Mouse (Mus musculus): ENCODE measurements at regions not wholly inside any gene's neighbourhood (a gene's known extent, or its start where the extent isn't known, plus 50 kb on each side); places are given as distances from the start of the nearest gene placed in this dataset.

DNA sequence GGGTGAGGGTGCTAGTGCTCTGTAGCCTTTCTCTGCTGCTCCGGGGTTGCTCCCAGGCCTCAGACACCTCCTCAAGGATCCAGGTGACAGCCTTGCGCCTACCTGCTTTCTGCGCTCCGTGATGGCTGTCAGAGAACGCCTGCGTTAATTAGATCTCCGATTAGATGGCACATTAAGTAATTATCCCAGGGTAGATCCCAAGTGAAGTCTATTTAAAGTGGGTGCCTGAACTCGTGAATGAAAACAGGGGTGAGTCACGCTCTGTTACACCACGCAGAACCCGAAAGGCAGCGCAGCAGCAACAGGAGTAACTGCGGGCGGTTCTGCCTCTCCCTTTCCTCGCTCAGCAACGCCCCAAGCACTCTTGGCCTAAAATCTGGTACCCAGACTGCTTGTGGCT is 108.2 kb upstream of the Gm14444 start:
- DNase-seq (ENCODE audit: low spot score) = no peak
- H3K27me3 ChIP-seq (ENCODE audit: insufficient read depth, poor library complexity, severe bottlenecking) = peaks cover 3% of the 10 kb centered on the region; the same call in 1 of the 2 replicates
- peaks cover 9% of the 10 kb centered on the region for H3K4me1 ChIP-seq
- WGBS = 81% methylated on average over 16 of the region's 16 CpGs
- no peak overlapping the region for H3K27ac ChIP-seq
- H3K36me3 ChIP-seq = no peaks in the 10 kb centered on the region
- no peak overlapping the region for H3K4me3 ChIP-seq
- no peaks in the 10 kb centered on the region for H3K9me3 ChIP-seq

DNA sequence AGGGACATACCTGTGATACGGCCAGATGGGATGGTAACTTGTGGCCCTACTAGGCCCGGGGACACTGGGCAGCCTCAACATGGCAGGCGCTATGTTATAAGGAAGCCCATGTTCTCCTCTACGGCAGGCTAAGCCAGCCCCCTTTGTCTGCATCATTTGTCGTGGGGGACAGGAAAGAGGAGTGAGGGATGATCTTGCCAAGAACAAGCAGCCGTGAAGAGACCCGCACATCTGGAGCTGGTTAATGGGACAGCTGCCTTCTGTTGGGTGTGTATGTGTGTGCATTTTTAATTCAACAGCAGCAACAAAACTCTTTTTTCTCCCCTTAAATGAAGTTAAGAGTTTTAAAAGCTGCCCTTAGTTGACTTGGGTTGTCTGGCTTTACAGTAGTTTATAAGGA is 106.4 kb upstream of the Gm14444 start:
- Histone ChIP-seq H3K27ac (no peak overlapping the region), H3K27me3 (ENCODE audit: insufficient read depth, poor library complexity, severe bottlenecking) (peaks cover 3% of the 10 kb centered on the region; the same call in 1 of the 2 replicates), H3K36me3 (no peaks in the 10 kb centered on the region), H3K4me1 (no peaks in the 10 kb centered on the region), H3K9me3 (no peaks in the 10 kb centered on the region), H3K4me3 (no peak overlapping the region)
- 75% methylated on average over 7 of the region's 7 CpGs for WGBS
- no peak for DNase-seq (ENCODE audit: low spot score)

DNA sequence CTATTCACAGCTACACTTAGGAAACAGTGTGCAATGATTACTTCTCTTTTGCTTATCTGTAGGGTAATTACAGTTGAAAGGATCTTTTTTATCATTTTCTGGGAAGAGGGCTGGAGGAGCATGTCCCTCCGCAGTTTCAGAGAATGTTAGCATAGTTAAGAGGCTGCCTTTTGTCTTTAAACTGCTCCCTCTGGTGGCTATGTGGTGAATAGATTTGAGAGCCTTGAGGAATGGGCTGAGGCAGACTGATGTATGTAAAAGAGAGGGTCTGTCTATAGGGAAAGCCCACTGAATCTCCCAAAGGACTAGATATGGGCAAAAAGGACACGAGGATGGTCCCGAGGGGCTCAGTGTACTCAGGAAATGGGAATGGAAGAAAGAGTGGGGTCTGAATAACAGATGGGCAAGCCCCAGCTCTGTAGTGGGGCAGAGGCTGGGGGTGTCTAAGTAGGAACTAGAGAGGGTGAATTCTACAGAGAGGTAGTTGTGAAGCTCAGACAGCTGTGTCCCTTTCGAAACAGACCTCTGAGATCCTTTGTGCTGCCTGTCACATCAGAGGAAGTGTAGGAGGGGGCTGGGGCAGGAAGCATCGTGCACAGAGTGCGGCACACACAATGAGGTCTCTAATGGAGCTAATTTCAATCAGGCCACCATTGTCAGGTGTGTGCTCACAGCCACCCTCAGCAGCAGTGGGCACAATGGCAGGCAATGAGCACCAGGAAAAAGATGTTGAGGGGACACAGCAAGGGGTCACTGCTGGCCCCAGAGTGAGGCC is 104.0 kb upstream of the Gm14444 start:
- Histone ChIP-seq H3K36me3 (no peaks in the 10 kb centered on the region), H3K27ac (no peak overlapping the region), H3K4me1 (no peaks in the 10 kb centered on the region), H3K9me3 (no peaks in the 10 kb centered on the region), H3K4me3 (no peak overlapping the region), H3K27me3 (ENCODE audit: insufficient read depth, poor library complexity, severe bottlenecking) (peaks cover 3% of the 10 kb centered on the region; the same call in 1 of the 2 replicates)
- WGBS = 38% methylated on average over 6 of the region's 6 CpGs
- no peak for DNase-seq (ENCODE audit: low spot score)

DNA sequence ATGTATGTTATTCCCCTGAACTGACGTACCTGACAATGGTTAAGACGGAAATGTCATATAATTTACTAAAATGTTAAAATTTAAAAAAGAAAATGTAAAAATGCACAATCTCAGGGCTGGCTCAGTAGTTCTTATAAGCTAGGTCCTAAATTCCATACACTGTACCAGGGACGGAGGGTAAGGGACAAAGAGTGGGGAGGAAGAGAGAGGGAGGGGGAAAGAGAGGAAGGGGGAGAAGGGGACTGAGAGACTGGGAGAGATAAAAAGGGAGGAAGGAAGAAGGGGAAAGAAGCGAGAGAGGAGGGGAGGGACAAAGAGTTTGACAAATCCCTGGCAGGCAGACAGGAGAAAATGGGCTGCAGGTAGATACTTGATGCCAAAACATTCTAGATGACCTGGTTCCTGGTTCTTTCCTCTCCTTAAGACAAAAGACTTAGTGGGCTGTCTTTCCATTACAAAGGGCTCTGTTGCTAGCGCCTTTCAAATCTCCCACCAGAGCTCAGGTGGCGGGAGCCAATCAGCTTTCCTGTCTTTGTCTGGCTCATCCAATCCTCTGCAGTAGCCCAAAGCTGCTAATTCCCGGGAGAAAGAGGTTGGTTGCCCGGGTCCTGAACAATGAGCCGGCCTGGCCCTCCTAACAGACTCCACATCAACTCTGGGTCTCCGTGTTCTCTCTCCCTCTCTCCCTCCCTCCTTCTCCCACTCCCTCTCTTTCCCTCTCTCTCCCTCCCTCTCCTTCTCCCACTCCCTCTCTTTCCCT is 92.7 kb upstream of the Gm14444 start:
- H3K4me3 ChIP-seq = peak overlapping the region; percentile 38
- H3K36me3 ChIP-seq = no peaks in the 10 kb centered on the region
- no peaks in the 10 kb centered on the region for H3K9me3 ChIP-seq
- H3K27me3 ChIP-seq (ENCODE audit: insufficient read depth, poor library complexity, severe bottlenecking) = no peaks in the 10 kb centered on the region
- peak overlapping the region; percentile 76 for H3K27ac ChIP-seq
- DNase-seq (ENCODE audit: low spot score) = no peak
- peaks cover 11% of the 10 kb centered on the region for H3K4me1 ChIP-seq
- WGBS = 17% methylated on average over 10 of the region's 10 CpGs

DNA sequence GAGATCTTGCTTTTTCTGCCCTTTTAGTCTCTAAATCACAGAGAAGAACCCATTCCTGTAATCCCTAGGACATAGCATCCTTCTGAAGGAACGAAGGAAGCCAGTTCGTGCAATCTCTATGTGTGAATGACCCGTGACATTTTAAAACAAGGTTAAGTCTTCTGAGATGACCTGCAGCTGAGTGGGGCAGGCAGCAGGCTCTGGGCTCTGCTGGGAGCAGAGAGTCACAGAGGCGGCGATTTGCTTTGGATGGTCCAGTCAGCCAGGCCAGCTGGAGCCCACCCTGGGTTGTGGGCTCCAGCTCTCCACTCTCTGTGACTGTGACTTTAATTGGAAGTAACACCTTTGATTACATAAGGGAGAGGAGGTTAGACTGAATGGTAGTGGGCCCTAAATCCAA is 92.1 kb upstream of the Gm14444 start:
- no peak for DNase-seq (ENCODE audit: low spot score)

DNA sequence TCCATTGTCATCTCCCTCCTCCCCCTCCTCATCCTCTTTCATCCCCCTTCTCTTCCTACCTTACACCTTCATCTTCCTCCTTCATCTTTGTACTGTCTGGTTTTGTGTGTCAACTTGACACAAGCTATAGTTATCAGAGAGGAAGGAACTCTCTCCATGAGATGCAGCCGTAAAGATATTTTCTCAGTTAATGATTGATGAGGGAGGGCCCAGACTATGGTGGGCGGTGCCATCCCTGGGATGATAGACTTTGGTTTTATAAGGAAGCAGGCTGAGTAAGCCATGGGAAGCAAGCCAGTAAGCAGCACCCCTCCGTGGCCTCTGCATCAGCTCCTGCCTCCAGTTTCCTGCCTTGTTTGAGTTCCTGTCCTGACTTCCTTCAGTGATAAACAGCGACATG is 87.8 kb upstream of the Gm14444 start:
- 67% methylated on average over 4 of the region's 4 CpGs for WGBS
- no peaks in the 10 kb centered on the region for H3K27me3 ChIP-seq (ENCODE audit: insufficient read depth, poor library complexity, severe bottlenecking)
- DNase-seq (ENCODE audit: low spot score) = no peak
- H3K4me1 ChIP-seq = peaks cover 9% of the 10 kb centered on the region
- H3K4me3 ChIP-seq = no peak overlapping the region
- H3K27ac ChIP-seq = no peak overlapping the region
- no peaks in the 10 kb centered on the region for H3K9me3 ChIP-seq
- no peaks in the 10 kb centered on the region for H3K36me3 ChIP-seq

More for the DNA sequence above, 92.1 kb upstream of the Gm14444 start:
- Histone ChIP-seq H3K36me3 (no peaks in the 10 kb centered on the region), H3K27me3 (ENCODE audit: insufficient read depth, poor library complexity, severe bottlenecking) (no peaks in the 10 kb centered on the region), H3K27ac (peak overlapping the region; percentile 76), H3K9me3 (no peaks in the 10 kb centered on the region), H3K4me3 (peak overlapping the region; percentile 38; the same call in 1 of the 2 replicates), H3K4me1 (peaks cover 11% of the 10 kb centered on the region)
- 22% methylated on average over 5 of the region's 5 CpGs for WGBS

DNA sequence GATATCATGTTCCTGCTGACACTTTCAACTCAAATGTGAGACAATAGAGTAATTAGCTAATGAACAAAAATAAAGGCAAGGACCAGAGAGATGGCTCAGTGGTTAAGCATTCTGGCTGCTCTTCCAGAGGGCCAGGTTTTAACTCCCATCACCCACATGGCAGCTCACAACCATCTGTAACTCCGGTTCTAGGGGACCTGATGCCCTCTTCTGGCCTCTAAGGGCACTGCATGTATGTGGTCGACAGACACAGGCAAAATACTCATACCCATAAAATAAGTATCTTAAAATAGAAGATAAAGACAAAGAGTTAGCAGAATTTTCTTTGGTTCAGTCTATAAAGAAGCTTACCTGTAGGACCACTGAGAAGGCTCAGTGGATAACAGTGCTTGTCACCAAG is 80.3 kb upstream of the Gm14444 start:
- Histone ChIP-seq H3K4me1 (no peaks in the 10 kb centered on the region), H3K27ac (no peak overlapping the region), H3K36me3 (no peaks in the 10 kb centered on the region), H3K27me3 (ENCODE audit: insufficient read depth, poor library complexity, severe bottlenecking) (no peaks in the 10 kb centered on the region), H3K9me3 (no peaks in the 10 kb centered on the region), H3K4me3 (no peak overlapping the region)
- no peak for DNase-seq (ENCODE audit: low spot score)
- WGBS = 73% methylated on average over 2 of the region's 2 CpGs

DNA sequence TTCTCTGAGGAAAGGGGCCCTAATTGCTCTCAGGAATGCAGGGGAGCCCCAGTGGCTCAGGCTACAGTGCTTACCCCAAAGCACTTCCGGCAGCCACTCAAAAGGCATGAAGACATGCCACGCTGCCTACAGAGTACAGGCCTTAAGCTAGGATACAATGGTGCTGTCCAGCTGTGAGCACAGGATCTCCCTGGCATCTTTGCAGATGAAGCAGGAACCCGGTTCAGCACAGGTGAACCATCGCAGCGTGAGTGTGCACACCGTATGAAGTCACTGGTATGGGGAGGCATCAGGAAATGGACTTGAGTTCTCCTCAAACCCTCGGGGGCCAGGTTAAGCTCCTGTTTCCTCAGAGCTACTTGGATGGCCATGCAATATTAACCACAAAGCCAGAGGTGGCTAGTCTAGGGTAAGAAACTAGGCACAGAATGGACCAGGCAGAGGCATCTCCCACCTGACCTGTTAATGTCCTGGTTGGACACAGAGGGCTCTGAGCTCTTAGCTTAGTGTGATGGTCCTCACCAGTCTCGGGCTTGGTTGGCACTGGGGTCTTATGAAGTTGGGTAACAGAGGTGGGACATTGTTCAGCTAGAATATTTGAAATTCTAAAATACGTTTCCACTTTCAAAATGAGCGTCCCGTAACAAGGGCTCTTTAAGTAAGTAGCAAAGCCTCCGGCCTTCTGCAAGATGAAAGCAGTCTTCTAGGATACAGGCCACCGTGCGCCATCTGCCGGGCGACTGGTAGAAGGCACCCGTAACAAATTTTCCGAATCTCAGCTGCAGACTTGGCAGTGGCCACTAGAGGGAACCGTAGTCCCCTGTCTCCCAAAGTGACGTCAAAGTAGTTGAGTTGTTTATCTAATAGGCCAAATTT is 77.7 kb upstream of the Gm14444 start:
- 37% methylated on average over 20 of the region's 20 CpGs for WGBS
- H3K4me1 ChIP-seq = no peaks in the 10 kb centered on the region
- H3K4me3 ChIP-seq = no peak overlapping the region
- peak; percentile 84 for DNase-seq (ENCODE audit: low spot score)
- no peak overlapping the region for H3K27ac ChIP-seq
- no peaks in the 10 kb centered on the region for H3K27me3 ChIP-seq (ENCODE audit: insufficient read depth, poor library complexity, severe bottlenecking)
- H3K36me3 ChIP-seq = no peaks in the 10 kb centered on the region
- no peaks in the 10 kb centered on the region for H3K9me3 ChIP-seq

DNA sequence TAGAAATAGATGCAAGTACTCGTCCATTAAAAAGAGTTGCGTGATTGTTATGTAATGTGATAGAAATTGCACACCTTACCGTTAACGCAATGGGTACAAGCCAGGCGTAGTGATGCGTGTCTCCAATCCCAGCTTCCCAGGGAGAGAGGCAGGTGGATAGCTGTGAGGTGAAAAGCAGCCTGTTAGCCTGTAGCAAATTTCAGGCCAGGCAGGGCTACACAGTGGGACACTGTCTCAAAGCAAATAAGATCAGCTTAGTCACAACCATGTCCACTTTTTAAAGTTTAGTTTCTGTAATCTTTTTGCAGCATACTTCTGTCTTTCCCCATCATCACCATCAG is 77.1 kb upstream of the Gm14444 start:
- Histone ChIP-seq H3K27me3 (ENCODE audit: insufficient read depth, poor library complexity, severe bottlenecking) (no peaks in the 10 kb centered on the region), H3K27ac (no peak overlapping the region), H3K9me3 (no peaks in the 10 kb centered on the region), H3K36me3 (no peaks in the 10 kb centered on the region), H3K4me3 (no peak overlapping the region), H3K4me1 (no peaks in the 10 kb centered on the region)
- DNase-seq (ENCODE audit: low spot score) = no peak
- 21% methylated on average over 6 of the region's 6 CpGs for WGBS

DNA sequence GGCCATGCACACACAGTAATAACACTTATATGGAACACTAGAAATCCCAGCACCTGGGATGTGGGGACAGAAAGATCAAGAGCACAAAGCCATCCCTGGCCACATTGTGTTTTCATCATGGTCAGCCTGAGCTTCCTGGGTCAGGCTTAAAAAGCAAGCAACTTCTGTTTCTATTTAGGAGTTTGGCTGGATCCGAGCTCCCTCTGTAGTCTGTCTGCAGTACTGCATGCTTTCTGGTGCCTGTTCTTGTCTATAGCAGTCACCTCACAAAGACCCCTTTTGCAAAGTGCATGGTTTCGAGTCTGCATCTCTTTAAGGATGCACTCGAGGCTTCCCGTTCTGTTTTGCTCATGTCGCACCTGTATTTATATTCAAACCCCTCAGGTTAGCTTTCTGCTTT is 73.4 kb upstream of the Gm14444 start:
- Histone ChIP-seq H3K36me3 (no peaks in the 10 kb centered on the region), H3K27me3 (ENCODE audit: insufficient read depth, poor library complexity, severe bottlenecking) (no peaks in the 10 kb centered on the region), H3K27ac (no peak overlapping the region), H3K9me3 (no peaks in the 10 kb centered on the region), H3K4me3 (no peak overlapping the region), H3K4me1 (no peaks in the 10 kb centered on the region)
- no peak for DNase-seq (ENCODE audit: low spot score)
- 33% methylated on average over 5 of the region's 5 CpGs for WGBS

DNA sequence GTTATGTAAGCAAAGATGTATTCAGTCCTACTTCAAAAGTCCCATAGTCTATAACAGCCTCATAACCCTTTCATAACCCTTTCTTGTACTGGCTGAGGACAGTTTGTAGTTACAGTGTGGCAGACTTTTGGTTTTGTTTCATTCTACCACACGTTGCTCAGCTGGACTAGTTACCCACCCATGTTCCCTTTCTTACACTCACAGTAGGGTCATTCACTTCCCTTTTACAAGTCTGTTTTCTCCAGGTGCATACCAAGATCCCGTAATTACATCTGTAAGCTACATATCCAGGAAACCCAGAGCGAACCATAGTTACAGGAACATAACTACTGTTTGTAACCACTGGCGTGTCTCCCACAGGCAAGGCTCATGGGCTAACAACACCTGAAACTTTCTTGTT is 72.1 kb upstream of the Gm14444 start:
- no peak for DNase-seq (ENCODE audit: low spot score)
- WGBS = 74% methylated on average over 4 of the region's 4 CpGs
- no peaks in the 10 kb centered on the region for H3K9me3 ChIP-seq

DNA sequence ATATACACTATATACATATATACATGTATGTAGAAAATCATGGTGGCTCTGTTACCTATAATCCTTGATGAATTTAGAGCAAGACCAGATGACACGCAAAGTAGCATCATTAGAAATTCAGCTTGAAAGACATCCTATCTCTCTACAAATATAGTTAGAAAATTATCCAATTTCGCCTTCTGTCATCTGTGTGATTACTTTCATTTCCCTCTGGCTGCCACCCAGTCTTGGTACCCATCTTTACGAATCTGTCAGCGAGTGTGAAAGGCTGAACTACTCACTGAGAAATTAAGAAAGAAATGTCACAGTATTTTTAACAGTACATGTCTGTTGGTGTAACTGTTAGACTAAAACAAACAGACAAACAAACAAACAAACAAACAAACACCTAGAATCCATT is 67.8 kb upstream of the Gm14444 start:
- no peak for DNase-seq (ENCODE audit: low spot score)
- Histone ChIP-seq H3K4me1 (no peaks in the 10 kb centered on the region), H3K9me3 (no peaks in the 10 kb centered on the region), H3K27me3 (ENCODE audit: insufficient read depth, poor library complexity, severe bottlenecking) (no peaks in the 10 kb centered on the region), H3K36me3 (no peaks in the 10 kb centered on the region), H3K4me3 (no peak overlapping the region), H3K27ac (no peak overlapping the region)
- 83% methylated on average over 4 of the region's 4 CpGs for WGBS

More for the DNA sequence above, 72.1 kb upstream of the Gm14444 start:
- Histone ChIP-seq H3K27me3 (ENCODE audit: insufficient read depth, poor library complexity, severe bottlenecking) (no peaks in the 10 kb centered on the region), H3K4me3 (no peak overlapping the region), H3K4me1 (no peaks in the 10 kb centered on the region), H3K27ac (no peak overlapping the region), H3K36me3 (no peaks in the 10 kb centered on the region)

DNA sequence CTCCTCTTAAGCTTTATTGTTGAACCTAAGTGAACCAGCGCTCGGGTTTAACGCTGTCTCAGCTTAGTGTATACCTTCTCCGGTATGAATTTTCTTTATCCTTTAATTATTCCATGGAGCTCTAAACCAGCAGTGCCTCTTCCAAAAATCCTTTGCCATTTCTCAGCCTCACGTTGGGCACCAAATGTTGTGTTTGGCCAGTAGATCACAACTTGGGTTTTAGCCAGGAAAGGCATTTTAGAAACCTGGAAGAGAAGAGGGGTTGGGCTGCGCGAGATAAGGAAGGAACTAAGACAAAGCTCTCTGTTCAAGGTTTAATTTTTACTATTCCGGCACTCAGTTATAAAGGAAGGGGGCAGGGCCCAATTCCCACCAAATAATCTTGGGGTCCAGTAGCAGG is 61.9 kb upstream of the Gm14444 start:
- H3K4me3 ChIP-seq = no peak overlapping the region
- H3K36me3 ChIP-seq = no peaks in the 10 kb centered on the region
- H3K9me3 ChIP-seq = no peaks in the 10 kb centered on the region
- no peaks in the 10 kb centered on the region for H3K4me1 ChIP-seq
- no peaks in the 10 kb centered on the region for H3K27me3 ChIP-seq (ENCODE audit: insufficient read depth, poor library complexity, severe bottlenecking)
- H3K27ac ChIP-seq = no peak overlapping the region
- WGBS = 86% methylated on average over 8 of the region's 8 CpGs
- DNase-seq (ENCODE audit: low spot score) = no peak
